Mouse (Mus musculus) bone marrow macrophage, adult 2 months (primary cell): ENCODE results near the gene Rela.

ENCODE experiments used
- CTCF ChIP-seq: IDR thresholded peaks from 2 replicates; pipeline ENCODE4 v1.5.1; 2012; ENCODE audit warnings: low read depth, mild to moderate bottlenecking, low read length, moderate library complexity
- POLR2A ChIP-seq: IDR thresholded peaks from 2 replicates; pipeline ENCODE4 v1.6.1; 2012; ENCODE audit warnings: mild to moderate bottlenecking, low read depth, low read length, borderline replicate concordance

DNA sequence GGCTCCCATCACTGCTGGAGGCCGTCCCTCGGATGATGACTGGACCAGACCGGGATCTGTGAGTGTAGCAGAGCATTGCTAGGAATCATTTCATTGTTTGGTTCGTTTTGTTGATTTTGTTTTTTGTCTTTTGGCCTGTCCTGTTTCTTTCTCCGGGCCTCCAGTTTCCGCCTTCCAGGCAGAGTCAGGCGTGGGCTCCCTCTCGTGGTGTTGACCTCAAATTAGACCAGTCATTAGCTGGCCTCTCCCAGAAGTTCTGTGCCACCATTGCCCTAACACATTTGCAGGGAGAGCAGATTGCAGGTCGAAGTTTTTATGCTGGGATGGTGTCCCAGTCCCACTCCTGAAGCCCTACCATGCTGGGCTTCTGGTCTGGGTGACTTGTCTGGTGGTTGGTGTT is 48.1 kb upstream of the Rela start:
- no peak for TF ChIP-seq CTCF
- no peak for TF ChIP-seq POLR2A
